Mouse (Mus musculus): ENCODE results near the gene Wdr73. TPM values are rescaled to one million over a fixed set of nuclear protein-coding genes. Genes with fewer than 3 reads are reported as not detected.
"Not testable (repeated sequence)": the region's sequence is repeated elsewhere in the genome, so short reads cannot be mapped to it uniquely, and the experiment has no call there.

The Wdr73 gene
- polyA plus RNA-seq (2014; fragmentation: Nextera tagmentation; extraction: Ambion mirVana), result 38.3 and 41.4 TPM in 2 replicates

DNA sequence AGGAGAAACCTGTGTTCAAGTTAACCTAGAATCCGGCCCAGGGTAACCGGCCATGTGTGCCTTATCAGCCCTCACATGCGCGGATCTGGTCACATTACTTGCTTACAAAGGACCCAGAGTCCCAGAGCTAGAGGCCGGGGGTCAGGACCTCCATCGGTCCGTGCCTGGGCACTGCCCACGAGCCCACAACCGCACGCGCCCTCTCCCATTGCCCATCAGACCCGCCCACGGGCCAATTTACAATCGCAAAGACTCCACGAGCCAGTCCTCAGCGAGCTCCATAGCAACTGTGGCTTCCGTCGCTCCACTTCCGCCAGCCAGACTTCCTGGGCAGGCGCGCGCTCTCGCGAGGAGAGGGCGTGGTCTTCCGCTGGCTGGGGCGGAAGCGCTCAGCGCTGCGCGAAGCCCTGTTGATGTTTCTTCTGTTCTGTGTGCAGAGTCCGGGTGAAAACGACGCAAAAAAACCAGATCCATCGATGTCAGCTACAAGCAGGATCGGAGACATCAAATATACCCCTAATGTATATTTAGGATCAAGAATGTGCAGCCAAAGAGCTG, at the start of gene Wdr73:
TSS of gene Wdr73 (minus strand) at position 326 of the 558 bp plus-strand sequence.
- Histone ChIP-seq H3K4me1 (replicated peaks; ENCODE audit: control insufficient read depth, insufficient read depth, low read length) (peaks cover 3% of the 10 kb centered on the region; the same call in 1 of the 2 replicates), H3K27me3 (ENCODE audit: control insufficient read depth, insufficient read depth, low read length) (no peaks in the 10 kb centered on the region), H3K27ac (ENCODE audit: low read depth, low read length) (no peak within 1 kb of the TSS), H3K36me3 (ENCODE audit: control insufficient read depth, insufficient read depth, low read length) (0 out of 2 replicates have a peak, but pooled peaks cover under 1% of the 10 kb centered on the region), H3K9ac (ENCODE audit: low read depth, low read length) (peak within 1 kb of the TSS; percentile 80), H3K9me3 (ENCODE audit: control insufficient read depth, low read length) (no peaks in the 10 kb centered on the region), H3K4me3 (ENCODE audit: low read depth, low read length) (peak within 1 kb of the TSS; percentile 81), H3K4me2 (replicated peaks; ENCODE audit: low read depth, low read length) (peak within 1 kb of the TSS; percentile 52)
- under 1% methylated on average over 36 of the region's 36 CpGs for WGBS
- DNase-seq (ENCODE audit: low spot score) (peak; percentile 95), ATAC-seq (ENCODE audit: low FRiP score) (peak; percentile 90)

DNA sequence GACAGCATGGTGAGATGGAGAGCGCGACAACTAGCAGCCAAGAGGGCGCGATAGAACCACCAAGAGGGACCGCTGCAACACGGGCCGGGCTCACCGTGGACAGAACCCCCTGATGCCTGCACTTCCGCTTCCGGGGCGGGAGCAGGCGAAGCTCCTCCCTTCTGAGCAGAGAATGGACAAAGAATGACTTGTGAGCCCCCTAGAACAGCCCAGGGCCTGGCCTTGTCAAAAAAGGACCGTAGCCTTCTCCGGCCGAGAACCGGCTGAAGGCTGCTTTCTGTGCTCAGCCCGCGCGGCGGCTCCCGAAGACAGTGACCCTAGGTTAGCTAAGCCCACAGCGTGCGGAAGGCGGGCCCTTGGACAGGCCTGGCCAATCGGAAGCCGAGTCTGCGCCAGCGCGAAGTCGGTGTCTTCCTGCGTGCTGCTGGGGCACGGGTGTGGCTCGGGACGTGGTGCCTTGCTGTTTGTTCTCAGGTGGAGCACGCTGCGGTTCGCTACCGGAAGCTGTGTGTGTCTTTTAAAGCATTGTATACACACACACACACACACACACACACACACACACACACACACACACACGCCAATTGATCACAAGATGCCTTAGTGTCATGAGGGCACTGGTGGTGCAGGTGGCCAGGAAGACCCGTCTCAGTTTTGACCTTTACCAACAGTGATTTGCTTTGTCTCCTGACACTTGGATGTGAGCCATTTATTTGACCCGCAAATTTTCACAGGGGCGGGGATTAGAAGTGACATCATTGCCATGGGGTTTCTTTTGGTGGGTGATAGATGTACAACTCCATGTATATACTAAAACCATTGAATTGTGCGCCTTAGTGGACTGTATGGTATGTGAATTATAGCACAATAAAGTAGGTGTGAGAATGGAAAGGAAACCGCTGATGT, 46.6 kb upstream of the Wdr73 start, which contains the start of gene Sec11a:
TSS of gene Sec11a (minus strand) at position 336 of the 906 bp plus-strand sequence.
- Histone ChIP-seq H3K4me1 (replicated peaks; ENCODE audit: control insufficient read depth, insufficient read depth, low read length) (no peaks in the 10 kb centered on the region; the same call in 1 of the 2 replicates), H3K9me3 (ENCODE audit: control insufficient read depth, low read length) (no peaks in the 10 kb centered on the region), H3K4me2 (replicated peaks; ENCODE audit: low read depth, low read length) (peak within 1 kb of the TSS; percentile 72), H3K27ac (ENCODE audit: low read depth, low read length) (peak within 1 kb of the TSS; percentile 93), H3K27me3 (ENCODE audit: control insufficient read depth, insufficient read depth, low read length) (no peaks in the 10 kb centered on the region), H3K4me3 (ENCODE audit: low read depth, low read length) (peak within 1 kb of the TSS; percentile 92), H3K36me3 (ENCODE audit: control insufficient read depth, insufficient read depth, low read length) (no peaks in the 10 kb centered on the region), H3K9ac (ENCODE audit: low read depth, low read length) (peak within 1 kb of the TSS; percentile 81)
- WGBS, result 2% methylated on average over 39 of the region's 44 CpGs
- peak; percentile 100 for ATAC-seq (ENCODE audit: low FRiP score)
- DNase-seq (ENCODE audit: low spot score), result peak; percentile 95

DNA sequence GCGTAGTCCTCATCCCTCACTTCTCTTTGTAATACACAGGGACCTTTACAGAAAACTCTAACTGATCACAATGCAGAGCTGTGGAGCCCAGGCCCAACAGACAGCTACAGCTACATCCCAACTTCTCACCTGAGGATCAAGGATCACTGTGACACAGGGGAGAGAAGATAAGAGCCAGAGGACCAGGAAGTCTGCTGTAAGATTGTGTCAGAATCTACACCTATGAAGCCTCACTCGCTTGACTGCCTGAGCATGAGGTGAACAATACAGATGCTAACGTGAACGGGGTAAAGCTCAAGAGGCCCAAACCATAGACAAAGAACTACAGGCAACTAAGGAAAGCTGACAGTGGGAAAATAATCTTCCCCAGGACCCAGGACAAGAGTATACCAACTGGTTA, 38.7 kb upstream of the Wdr73 start:
- H3K4me1 ChIP-seq (replicated peaks; ENCODE audit: control insufficient read depth, insufficient read depth, low read length), result no peaks in the 10 kb centered on the region
- H3K4me3 ChIP-seq (ENCODE audit: low read depth, low read length), result no peak overlapping the region
- no peaks in the 10 kb centered on the region for H3K9me3 ChIP-seq (ENCODE audit: control insufficient read depth, low read length)
- no peak overlapping the region for H3K27ac ChIP-seq (ENCODE audit: low read depth, low read length)
- H3K27me3 ChIP-seq (ENCODE audit: control insufficient read depth, insufficient read depth, low read length), result no peaks in the 10 kb centered on the region
- 92% methylated on average over 4 of the region's 4 CpGs for WGBS
- DNase-seq (ENCODE audit: low spot score) (no peak), ATAC-seq (ENCODE audit: low FRiP score) (no peak)
- H3K36me3 ChIP-seq (ENCODE audit: control insufficient read depth, insufficient read depth, low read length), result no peaks in the 10 kb centered on the region
- no peak overlapping the region for H3K9ac ChIP-seq (ENCODE audit: low read depth, low read length)
- no peak overlapping the region for H3K4me2 ChIP-seq (replicated peaks; ENCODE audit: low read depth, low read length)

DNA sequence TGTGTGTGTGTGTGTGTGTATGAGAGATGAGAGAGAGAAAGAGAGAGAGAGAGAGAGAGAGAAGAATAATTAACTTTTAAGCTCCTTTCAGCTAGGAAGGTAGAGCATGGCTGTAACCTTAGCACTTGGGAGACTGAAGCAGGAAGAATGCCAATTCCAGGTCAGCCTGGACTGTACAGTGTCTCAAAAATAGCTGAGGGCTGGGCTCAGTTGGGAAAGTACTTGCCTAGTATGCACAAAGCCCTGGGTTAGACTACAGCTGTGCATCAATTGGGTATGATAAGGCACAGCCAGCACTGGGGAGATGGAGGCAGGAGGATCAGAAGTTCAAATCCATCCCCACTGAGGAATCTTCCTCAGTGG, 36.2 kb upstream of the Wdr73 start:
- not testable (repeated sequence) for H3K27ac ChIP-seq (ENCODE audit: low read depth, low read length); H3K9ac ChIP-seq (ENCODE audit: low read depth, low read length); H3K4me1 ChIP-seq (replicated peaks; ENCODE audit: control insufficient read depth, insufficient read depth, low read length); H3K36me3 ChIP-seq (ENCODE audit: control insufficient read depth, insufficient read depth, low read length); H3K4me2 ChIP-seq (replicated peaks; ENCODE audit: low read depth, low read length); ATAC-seq (ENCODE audit: low FRiP score); H3K4me3 ChIP-seq (ENCODE audit: low read depth, low read length); H3K9me3 ChIP-seq (ENCODE audit: control insufficient read depth, low read length); DNase-seq (ENCODE audit: low spot score); H3K27me3 ChIP-seq (ENCODE audit: control insufficient read depth, insufficient read depth, low read length)

DNA sequence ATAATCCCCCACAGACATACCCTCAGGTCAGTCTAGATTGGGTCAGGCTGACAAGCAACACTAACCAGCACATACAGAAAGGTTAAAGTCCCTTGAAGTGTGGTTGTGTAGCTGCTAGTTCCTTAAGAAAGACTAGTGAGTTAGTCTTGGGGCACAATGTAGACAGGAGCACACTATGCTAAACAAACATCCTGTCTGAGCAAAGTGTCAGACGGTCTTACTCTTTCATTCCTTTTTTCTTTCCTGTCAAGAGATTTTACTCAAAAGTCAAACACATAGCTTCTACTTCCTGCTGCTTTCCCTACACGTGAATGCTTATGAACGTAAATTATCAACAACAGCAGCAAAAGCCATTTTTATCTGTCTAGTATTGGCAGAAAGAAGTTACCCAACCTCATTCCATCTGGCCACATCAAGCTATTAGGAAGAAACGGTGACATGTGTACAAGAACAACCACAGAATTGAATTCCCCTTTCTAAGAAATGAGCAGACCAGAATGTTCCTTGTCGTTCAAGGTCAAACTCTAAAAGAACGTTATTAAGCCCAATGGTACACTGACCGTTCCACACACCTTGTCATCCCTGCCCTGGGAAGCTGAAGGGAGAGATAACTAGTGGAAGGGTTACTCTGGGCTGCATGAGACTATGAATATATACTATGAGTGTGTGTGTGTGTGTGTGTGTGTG, 35.7 kb upstream of the Wdr73 start:
- 87% methylated on average over 7 of the region's 7 CpGs for WGBS
- not testable (repeated sequence) for DNase-seq (ENCODE audit: low spot score)

DNA sequence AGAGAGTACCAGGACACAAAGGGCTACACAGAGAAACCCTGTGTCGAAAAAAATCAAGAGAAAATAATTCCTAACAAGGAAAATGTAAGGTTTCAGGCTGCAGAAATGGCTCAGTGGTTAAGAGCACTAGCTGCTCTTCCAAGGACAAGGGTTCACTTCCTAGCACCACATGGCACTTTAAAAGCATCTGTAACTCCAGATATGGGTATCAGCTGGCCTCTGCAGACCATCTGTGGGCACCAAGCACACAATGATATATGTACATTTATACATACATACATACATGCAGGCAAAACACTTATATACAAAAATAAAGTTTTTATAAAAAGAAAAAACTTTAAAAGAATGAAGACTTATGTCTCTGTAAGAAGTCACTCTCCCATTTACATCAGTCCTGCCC, 34.8 kb upstream of the Wdr73 start:
- no peak for ATAC-seq (ENCODE audit: low FRiP score)

More for the DNA sequence above, 35.7 kb upstream of the Wdr73 start:
- H3K27ac ChIP-seq (ENCODE audit: low read depth, low read length); H3K9ac ChIP-seq (ENCODE audit: low read depth, low read length); ATAC-seq (ENCODE audit: low FRiP score); H3K36me3 ChIP-seq (ENCODE audit: control insufficient read depth, insufficient read depth, low read length); H3K9me3 ChIP-seq (ENCODE audit: control insufficient read depth, low read length); H3K4me2 ChIP-seq (replicated peaks; ENCODE audit: low read depth, low read length); H3K4me1 ChIP-seq (replicated peaks; ENCODE audit: control insufficient read depth, insufficient read depth, low read length); H3K27me3 ChIP-seq (ENCODE audit: control insufficient read depth, insufficient read depth, low read length); H3K4me3 ChIP-seq (ENCODE audit: low read depth, low read length): not testable (repeated sequence)

DNA sequence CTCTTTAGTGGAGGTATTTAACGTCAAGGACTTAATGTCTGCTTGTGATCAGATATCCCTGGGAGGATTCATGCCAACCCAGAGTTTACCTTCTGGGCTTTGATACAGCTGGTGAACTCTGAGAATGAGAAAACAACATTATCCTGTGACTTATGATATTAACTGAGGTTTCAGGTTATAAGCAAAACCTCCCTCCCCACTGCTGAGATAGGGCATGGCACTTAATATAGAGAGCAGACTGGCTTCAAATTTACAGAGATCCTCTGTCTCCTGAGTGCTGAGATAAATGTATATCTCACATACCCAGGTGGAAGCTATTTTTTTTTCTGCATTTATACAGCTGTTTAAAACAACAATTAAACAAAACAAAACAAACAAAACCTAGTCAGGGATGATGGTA, 31.7 kb upstream of the Wdr73 start:
- no peaks in the 10 kb centered on the region for H3K9me3 ChIP-seq (ENCODE audit: control insufficient read depth, low read length)
- H3K27ac ChIP-seq (ENCODE audit: low read depth, low read length), result no peak overlapping the region
- H3K36me3 ChIP-seq (ENCODE audit: control insufficient read depth, insufficient read depth, low read length), result 0 out of 2 replicates have a peak, but pooled peaks cover 2% of the 10 kb centered on the region
- no peak overlapping the region for H3K4me2 ChIP-seq (replicated peaks; ENCODE audit: low read depth, low read length)
- WGBS, result 97% methylated on average over 1 of the region's 1 CpGs
- no peak for DNase-seq (ENCODE audit: low spot score)
- no peak overlapping the region for H3K9ac ChIP-seq (ENCODE audit: low read depth, low read length)
- H3K27me3 ChIP-seq (ENCODE audit: control insufficient read depth, insufficient read depth, low read length), result no peaks in the 10 kb centered on the region
- no peak overlapping the region for H3K4me3 ChIP-seq (ENCODE audit: low read depth, low read length)
- no peaks in the 10 kb centered on the region for H3K4me1 ChIP-seq (replicated peaks; ENCODE audit: control insufficient read depth, insufficient read depth, low read length)
- ATAC-seq (ENCODE audit: low FRiP score), result no peak

More for the DNA sequence above, 34.8 kb upstream of the Wdr73 start:
- H3K9me3 ChIP-seq (ENCODE audit: control insufficient read depth, low read length), result no peaks in the 10 kb centered on the region
- 0 out of 2 replicates have a peak, but pooled peaks cover 2% of the 10 kb centered on the region for H3K36me3 ChIP-seq (ENCODE audit: control insufficient read depth, insufficient read depth, low read length)
- DNase-seq (ENCODE audit: low spot score), result no peak
- H3K4me3 ChIP-seq (ENCODE audit: low read depth, low read length), result no peak overlapping the region
- no peaks in the 10 kb centered on the region for H3K27me3 ChIP-seq (ENCODE audit: control insufficient read depth, insufficient read depth, low read length)
- H3K27ac ChIP-seq (ENCODE audit: low read depth, low read length), result no peak overlapping the region
- no peak overlapping the region for H3K4me2 ChIP-seq (replicated peaks; ENCODE audit: low read depth, low read length)
- H3K9ac ChIP-seq (ENCODE audit: low read depth, low read length), result no peak overlapping the region
- H3K4me1 ChIP-seq (replicated peaks; ENCODE audit: control insufficient read depth, insufficient read depth, low read length), result no peaks in the 10 kb centered on the region
- WGBS, result 97% methylated on average over 1 of the region's 1 CpGs

DNA sequence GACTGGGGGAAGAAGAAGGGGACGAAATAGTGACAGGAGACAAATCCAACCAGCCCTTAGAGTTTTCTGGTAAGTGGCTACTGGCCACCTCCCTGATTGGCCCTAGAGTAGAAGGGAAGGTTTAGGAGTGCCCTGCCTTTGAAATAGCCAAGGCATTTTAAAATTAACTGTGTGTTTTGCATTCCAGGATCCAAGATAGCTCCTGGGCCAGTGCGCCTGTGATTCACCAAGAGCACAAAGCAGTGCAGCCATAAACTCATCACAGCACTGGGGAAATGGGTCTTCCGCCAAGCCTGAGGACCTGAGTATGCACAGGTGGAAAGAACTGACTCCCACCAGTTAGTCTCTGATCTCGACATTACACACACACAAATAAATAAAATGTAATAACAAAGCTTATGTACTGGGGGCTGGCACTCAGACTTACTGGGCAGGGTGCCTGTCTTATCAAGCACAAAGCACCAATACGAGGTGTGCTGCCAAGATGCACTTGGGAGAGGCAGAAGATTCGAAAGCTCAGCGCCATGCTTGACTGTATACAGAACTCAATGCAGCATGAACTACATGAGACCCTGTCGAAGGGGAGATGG, 30.6 kb upstream of the Wdr73 start:
- H3K9ac ChIP-seq (ENCODE audit: low read depth, low read length), result no peak overlapping the region
- 0 out of 2 replicates have a peak, but pooled peaks cover 2% of the 10 kb centered on the region for H3K36me3 ChIP-seq (ENCODE audit: control insufficient read depth, insufficient read depth, low read length)
- DNase-seq (ENCODE audit: low spot score), result no peak
- ATAC-seq (ENCODE audit: low FRiP score), result no peak
- WGBS, result 93% methylated on average over 8 of the region's 8 CpGs
- no peak overlapping the region for H3K4me2 ChIP-seq (replicated peaks; ENCODE audit: low read depth, low read length)
- no peaks in the 10 kb centered on the region for H3K27me3 ChIP-seq (ENCODE audit: control insufficient read depth, insufficient read depth, low read length)
- no peak overlapping the region for H3K4me3 ChIP-seq (ENCODE audit: low read depth, low read length)
- no peaks in the 10 kb centered on the region for H3K4me1 ChIP-seq (replicated peaks; ENCODE audit: control insufficient read depth, insufficient read depth, low read length)
- H3K9me3 ChIP-seq (ENCODE audit: control insufficient read depth, low read length), result no peaks in the 10 kb centered on the region
- H3K27ac ChIP-seq (ENCODE audit: low read depth, low read length), result no peak overlapping the region
